Mouse (Mus musculus) testis, adult 2 months (tissue): ENCODE results near the gene Bahcc1.

Experiments used
- CTCF ChIP-seq: fragments of 200-500 bp; IDR thresholded peaks from 2 replicates; pipeline ENCODE4 v1.5.1; 2012; ENCODE audit warnings: low read depth, mild to moderate bottlenecking, inconsistent platforms, low read length, moderate library complexity; ENCODE audit not compliant: control insufficient read depth, insufficient read depth, insufficient replicate concordance
- POLR2A ChIP-seq: fragments of 200-500 bp; IDR thresholded peaks from 2 replicates; pipeline ENCODE4 v1.6.1; 2012; ENCODE audit warnings: low read depth, mild to moderate bottlenecking, inconsistent platforms, low read length, moderate library complexity; ENCODE audit not compliant: control insufficient read depth

DNA sequence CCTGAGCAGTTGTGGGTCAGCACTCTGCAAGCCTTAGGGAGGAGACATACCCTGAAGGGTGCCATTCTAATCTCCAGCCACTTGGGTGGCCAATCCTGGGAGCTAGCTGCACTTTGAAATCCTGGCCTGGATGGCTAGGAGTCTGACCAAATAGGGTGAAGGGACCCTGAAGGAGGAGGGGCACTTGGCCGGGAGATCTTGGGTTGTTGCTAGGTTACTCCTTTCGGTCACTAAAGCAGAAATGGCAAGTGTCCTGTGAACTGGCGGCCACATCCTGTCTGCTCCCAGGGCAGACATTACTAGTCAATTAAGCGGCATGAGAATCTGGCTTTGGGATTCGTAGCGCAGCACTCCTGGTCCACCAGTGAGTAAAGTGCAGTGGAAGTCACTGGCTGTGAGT, 31.3 kb downstream of the Bahcc1 start:
- TF ChIP-seq CTCF: no peak
- no peak for TF ChIP-seq POLR2A
